Mouse (Mus musculus) midbrain, embryonic 16.5 days (tissue): ENCODE data around the gene Rasgrp2. TPM values are rescaled to one million over a fixed set of nuclear protein-coding genes. Genes with fewer than 3 reads are reported as not detected.
A peak's percentile ranks its signal among the peaks of the same experiment; 100 is the strongest.

Source experiments
- ATAC-seq: fragments of 200-750 bp; cut with Nextera tagmentation; 2 replicates; pipeline ENCODE4 v1.8.0; 2017; ENCODE audit warnings: moderate TSS enrichment
- H3K27ac ChIP-seq: fragments of 300-500 bp; sonication (generic); 2 replicates; pipeline ENCODE4 v1.5.1; 2014; ENCODE audit warnings: mild to moderate bottlenecking, low read length, mixed read lengths
- H3K27me3 ChIP-seq: fragments of 300-500 bp; sonication (generic); 2 replicates; pipeline ENCODE4 v1.6.1; 2014; ENCODE audit warnings: low read depth, low read length, mixed read lengths; ENCODE audit not compliant: control insufficient read depth, insufficient read depth
- H3K36me3 ChIP-seq: fragments of 300-500 bp; sonication (generic); 2 replicates; pipeline ENCODE4 v1.6.1; 2014; ENCODE audit warnings: mild to moderate bottlenecking, low read length, moderate library complexity, mixed read lengths; ENCODE audit not compliant: control insufficient read depth, insufficient read depth
- H3K4me1 ChIP-seq: fragments of 300-500 bp; sonication (generic); 2 replicates; pipeline ENCODE4 v1.6.1; 2014; ENCODE audit warnings: mild to moderate bottlenecking, low read length, mixed read lengths; ENCODE audit not compliant: control insufficient read depth, insufficient read depth
- H3K4me2 ChIP-seq: fragments of 300-500 bp; sonication (generic); 2 replicates; pipeline ENCODE4 v1.6.1; 2014; ENCODE audit warnings: mild to moderate bottlenecking, low read length, mixed read lengths
- H3K4me3 ChIP-seq: fragments of 300-500 bp; sonication (generic); 2 replicates; pipeline ENCODE4 v1.5.1; 2014; ENCODE audit warnings: low read depth, mild to moderate bottlenecking, low read length, moderate library complexity, mixed read lengths
- H3K9ac ChIP-seq: fragments of 300-500 bp; sonication (generic); 2 replicates; pipeline ENCODE4 v1.6.1; 2014; ENCODE audit warnings: low read depth, low read length, mixed read lengths
- H3K9me3 ChIP-seq: fragments of 300-500 bp; sonication (generic); replicated peaks from 2 replicates; pipeline ENCODE4 v1.6.1; 2014; ENCODE audit warnings: mild to moderate bottlenecking, low read length, mixed read lengths; ENCODE audit not compliant: control insufficient read depth, poor library complexity, severe bottlenecking
- WGBS: fragments of 180-500 bp; shearing (Covaris S2); extraction: QIAGEN DNeasy Blood & Tissue Kit; methylation state at CpG from one replicate; pipeline ENCODE4 v1.1.7; 2014; 5-methylcytosine and 5-hydroxymethylcytosine counted together
- polyA plus RNA-seq: library from polyadenylated mRNA; unstranded; fragments of >200 nt; fragmentation: Nextera tagmentation; extraction: Ambion mirVana; gene quantifications from 2 replicates; pipeline ENCODE4 v1.2.1, GENCODE M21; 2015

The Rasgrp2 gene
- polyA plus RNA-seq, result 91.4 and 139 TPM in 2 replicates

DNA sequence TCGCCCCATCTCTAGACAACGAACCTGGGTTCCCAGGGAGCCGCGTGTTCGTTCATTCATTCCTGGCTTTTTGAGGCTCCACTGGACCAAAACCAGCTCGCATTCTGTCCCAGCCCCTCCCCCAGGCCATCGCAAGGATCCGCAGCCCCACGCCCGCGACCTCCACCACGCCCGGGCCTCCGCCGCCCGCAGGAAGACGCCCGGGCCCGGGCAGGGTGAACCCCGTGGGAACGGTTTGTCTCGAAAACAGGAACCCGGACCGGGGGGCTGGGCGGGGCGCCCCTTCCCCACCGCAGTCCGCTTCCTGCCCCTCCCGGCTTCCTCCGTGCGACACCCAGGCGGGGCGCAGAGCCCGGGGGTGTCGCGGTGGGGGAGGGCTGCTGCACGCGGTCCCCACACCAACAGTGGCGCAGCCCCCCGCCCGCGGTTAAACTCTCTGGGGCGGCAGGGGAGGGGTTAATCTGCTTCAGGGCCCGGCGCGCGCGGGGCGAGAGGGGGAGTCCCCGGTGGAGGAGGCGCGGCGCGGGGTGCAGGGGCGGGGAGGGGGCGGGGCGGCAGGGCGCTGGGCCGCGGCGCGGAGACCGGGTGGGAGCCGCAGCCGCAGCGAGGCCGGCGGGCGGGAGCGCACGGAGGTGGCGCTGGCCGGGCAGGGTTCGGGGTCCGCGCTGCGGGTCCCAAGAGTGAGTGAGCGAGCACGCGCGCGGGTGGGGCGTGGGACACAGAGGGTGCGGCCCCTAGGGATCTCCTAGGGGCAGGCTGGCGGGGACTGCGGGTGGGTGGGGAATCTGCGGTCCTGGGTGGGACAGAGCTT lies at the start of gene Rasgrp2:
TSS of gene Rasgrp2 (plus strand) at position 56 of the 811 bp plus-strand sequence.
- peak within 1 kb of the TSS; percentile 83 for H3K9ac ChIP-seq
- peak within 1 kb of the TSS; percentile 83 for H3K27ac ChIP-seq
- H3K4me3 ChIP-seq, result peak within 1 kb of the TSS; percentile 65
- WGBS, result under 1% methylated on average over 70 of the region's 87 CpGs
- H3K27me3 ChIP-seq, result peaks cover 2% of the 10 kb centered on the region; the same call in 1 of the 2 replicates
- peaks cover 34% of the 10 kb centered on the region for H3K4me1 ChIP-seq
- H3K4me2 ChIP-seq, result peak within 1 kb of the TSS; percentile 97
- H3K36me3 ChIP-seq, result no peaks in the 10 kb centered on the region
- peak; percentile 26; the same call in 1 of the 2 replicates for ATAC-seq
- H3K9me3 ChIP-seq, result no peaks in the 10 kb centered on the region

DNA sequence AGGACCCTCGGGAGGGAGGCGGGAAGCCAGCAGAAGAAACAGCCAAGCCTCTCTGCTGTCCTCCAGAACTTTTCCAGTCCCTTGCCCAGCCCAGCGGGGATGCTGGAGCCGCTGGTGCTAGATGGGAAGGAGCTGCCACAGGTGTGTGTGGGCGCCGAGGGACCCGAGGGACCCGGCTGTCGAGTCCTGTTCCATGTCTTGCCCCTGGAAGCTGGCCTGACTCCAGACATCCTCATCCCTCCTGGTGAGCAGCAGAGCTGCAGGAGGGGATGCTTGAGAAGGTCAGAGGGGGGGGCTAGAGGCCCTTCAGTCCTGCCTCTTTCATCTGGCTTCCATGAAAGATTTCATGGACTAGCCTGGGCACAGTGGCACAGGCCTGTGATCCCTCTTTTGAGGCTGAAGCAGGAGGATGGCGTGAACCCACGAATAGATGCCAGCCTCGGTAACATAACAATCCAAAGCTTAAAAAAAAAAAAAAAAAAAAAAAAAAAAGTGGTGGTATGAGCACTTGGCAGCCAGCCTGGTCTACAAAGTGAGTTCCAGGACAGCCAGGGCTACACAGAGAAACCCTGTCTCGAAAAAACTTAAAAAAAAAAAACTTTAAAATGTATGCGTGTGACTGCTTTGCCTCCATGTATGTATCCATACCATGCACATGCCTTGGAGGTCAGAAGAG lies 47.6 kb upstream of the Rasgrp2 start:
- peaks cover 22% of the 10 kb centered on the region for H3K36me3 ChIP-seq
- no peak overlapping the region for H3K27ac ChIP-seq
- H3K9me3 ChIP-seq, result no peaks in the 10 kb centered on the region
- no peaks in the 10 kb centered on the region for H3K27me3 ChIP-seq
- 65% methylated on average over 14 of the region's 14 CpGs for WGBS
- H3K4me3 ChIP-seq, result no peak overlapping the region
- no peaks in the 10 kb centered on the region for H3K4me1 ChIP-seq
- no peak for ATAC-seq
- H3K9ac ChIP-seq, result no peak overlapping the region
- H3K4me2 ChIP-seq, result no peak overlapping the region

DNA sequence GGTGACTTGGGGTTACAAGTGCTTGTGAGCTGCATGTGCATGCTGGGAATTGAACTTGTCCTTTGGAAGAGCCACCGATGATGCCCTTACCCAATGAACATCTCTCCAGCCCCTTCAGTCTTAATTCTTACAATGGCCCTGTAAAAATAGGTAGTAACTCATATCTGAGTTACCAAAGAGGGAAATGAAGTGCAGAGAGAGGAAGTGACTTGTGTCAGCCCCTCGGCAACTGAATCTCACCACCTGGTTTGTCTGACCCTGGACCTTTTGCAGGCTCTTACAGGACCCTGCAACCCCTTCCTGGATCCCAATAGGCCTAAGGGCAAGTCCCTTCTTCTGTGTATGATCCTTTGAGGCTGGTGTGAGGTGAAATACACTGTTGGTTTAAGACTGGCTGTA lies 47.0 kb upstream of the Rasgrp2 start:
- Histone ChIP-seq H3K4me1 (no peaks in the 10 kb centered on the region), H3K36me3 (peaks cover 16% of the 10 kb centered on the region; the same call in 1 of the 2 replicates), H3K9ac (no peak overlapping the region), H3K4me3 (no peak overlapping the region), H3K4me2 (no peak overlapping the region), H3K27ac (no peak overlapping the region), H3K9me3 (no peaks in the 10 kb centered on the region), H3K27me3 (no peaks in the 10 kb centered on the region)
- ATAC-seq, result no peak
- 93% methylated on average over 2 of the region's 2 CpGs for WGBS

DNA sequence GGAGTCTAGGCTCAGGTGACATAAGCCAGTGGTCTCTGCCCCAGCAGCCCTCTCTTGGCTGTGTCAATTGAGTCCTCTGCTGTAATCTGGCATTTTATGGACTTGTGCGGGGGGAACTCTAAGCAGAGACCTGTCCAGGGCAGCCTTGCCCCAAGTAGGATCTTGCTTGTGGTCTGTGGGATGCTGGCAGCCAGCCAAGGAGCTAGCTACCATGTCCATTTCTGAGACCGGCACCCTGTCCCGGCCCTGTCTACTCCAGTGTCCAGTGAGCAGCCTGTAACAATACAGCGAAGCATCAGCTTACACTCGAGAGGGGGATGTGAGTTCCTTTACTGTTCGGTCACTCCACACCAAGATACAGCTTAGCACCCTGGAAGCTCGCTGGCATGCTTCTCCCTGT lies 45.1 kb upstream of the Rasgrp2 start:
- 74% methylated on average over 7 of the region's 7 CpGs for WGBS
- H3K27me3 ChIP-seq, result no peaks in the 10 kb centered on the region
- no peak overlapping the region for H3K27ac ChIP-seq
- no peaks in the 10 kb centered on the region for H3K4me1 ChIP-seq
- H3K4me3 ChIP-seq, result no peak overlapping the region
- no peak overlapping the region for H3K9ac ChIP-seq
- no peak overlapping the region for H3K4me2 ChIP-seq
- ATAC-seq, result no peak
- H3K9me3 ChIP-seq, result no peaks in the 10 kb centered on the region
- H3K36me3 ChIP-seq, result peaks cover 11% of the 10 kb centered on the region; the same call in 1 of the 2 replicates

DNA sequence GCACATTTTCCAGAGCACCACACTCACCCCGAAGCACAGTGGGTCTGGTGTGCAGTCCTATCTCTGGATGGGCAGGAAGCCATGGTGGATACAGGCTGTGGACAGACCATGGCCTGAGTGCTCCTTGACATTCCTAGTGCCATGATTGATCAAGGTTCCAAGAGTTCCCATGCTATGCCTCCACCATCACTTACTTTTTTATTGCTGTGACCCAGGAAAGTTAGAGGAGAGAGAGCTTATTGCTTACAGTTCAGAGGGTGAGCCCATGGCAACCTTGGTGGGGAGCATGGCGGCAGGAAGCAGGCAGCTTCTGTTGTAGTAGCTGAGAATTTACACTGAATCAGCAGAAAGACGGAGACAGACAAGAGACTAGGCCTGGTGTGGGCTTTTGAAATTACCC lies 37.8 kb upstream of the Rasgrp2 start:
- Histone ChIP-seq H3K36me3 (peaks cover 9% of the 10 kb centered on the region), H3K27ac (no peak overlapping the region), H3K4me2 (no peak overlapping the region), H3K9me3 (no peaks in the 10 kb centered on the region), H3K27me3 (no peaks in the 10 kb centered on the region), H3K4me1 (peaks cover 21% of the 10 kb centered on the region), H3K4me3 (no peak overlapping the region), H3K9ac (no peak overlapping the region)
- no peak for ATAC-seq
- WGBS, result 99% methylated on average over 3 of the region's 3 CpGs

DNA sequence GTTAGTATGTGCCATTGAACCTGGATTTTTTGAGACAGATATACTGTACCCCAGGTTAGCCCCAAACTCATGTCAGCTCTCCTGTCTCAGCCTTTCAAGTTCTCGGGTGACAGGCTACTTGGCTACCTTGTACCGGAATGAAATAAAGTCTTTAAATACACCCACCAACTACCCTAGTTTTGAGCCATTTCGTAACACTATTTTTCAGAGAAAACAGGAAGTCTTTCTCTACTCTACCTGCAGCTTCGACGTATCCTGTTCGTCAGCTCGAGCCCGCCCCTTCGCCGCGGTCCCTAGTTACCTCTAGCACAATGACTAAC lies 36.1 kb upstream of the Rasgrp2 start:
- WGBS, result 0% methylated on average over 11 of the region's 11 CpGs

DNA sequence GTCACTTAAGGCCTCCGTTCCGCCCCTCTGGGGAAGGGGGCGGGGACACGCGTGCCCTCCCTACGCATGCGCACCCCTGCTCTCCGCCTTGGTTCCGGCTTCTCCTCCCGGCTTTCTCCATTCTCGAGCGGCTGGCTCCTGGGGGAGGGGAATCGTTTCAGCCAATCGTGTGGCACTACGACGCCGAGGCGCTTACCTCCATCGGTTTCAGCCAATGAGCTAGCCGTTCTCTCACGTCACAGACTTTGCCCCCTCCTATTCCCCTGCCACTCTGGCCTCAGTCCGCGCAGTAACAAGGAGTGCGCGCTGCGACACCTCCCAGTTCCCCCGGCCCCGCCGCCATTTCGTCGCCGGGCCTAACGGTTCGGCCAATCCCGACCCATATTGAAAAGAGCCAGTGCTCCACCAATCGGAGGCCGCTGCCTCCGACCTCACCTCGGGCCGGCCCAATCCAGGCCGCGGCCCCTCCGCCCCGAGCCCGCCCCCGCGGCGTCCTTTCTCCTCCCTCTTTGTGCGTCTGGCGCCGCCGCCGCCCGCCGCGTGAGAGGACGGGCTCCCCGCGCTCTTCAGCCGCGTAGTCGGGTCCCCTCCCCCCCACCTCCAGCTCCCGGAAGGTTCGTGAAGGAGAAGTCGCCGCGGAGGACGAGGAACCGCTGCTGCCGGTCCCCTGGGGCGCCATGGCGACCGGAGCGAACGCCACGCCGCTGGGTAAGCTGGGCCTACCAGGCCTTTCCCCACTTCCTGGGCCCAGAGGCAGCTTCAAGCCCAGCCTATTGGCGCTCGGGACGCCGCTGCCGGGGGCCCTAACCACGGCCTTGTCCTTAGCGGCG lies 35.5 kb upstream of the Rasgrp2 start, which contains the start of gene Sf1:
TSS of gene Sf1 (plus strand) at position 280 of the 830 bp plus-strand sequence.
- WGBS, result under 1% methylated on average over 72 of the region's 85 CpGs
- Histone ChIP-seq H3K4me1 (peaks cover 27% of the 10 kb centered on the region), H3K27ac (peak within 1 kb of the TSS; percentile 99), H3K9me3 (no peaks in the 10 kb centered on the region), H3K27me3 (no peaks in the 10 kb centered on the region), H3K4me2 (peak within 1 kb of the TSS; percentile 87), H3K9ac (peak within 1 kb of the TSS; percentile 99), H3K36me3 (peaks cover 19% of the 10 kb centered on the region), H3K4me3 (peak within 1 kb of the TSS; percentile 100)
- peak; percentile 99 for ATAC-seq

More for the DNA sequence above, 36.1 kb upstream of the Rasgrp2 start:
- Histone ChIP-seq H3K4me3 (peak overlapping the region; percentile 100), H3K4me1 (peaks cover 27% of the 10 kb centered on the region), H3K27me3 (no peaks in the 10 kb centered on the region), H3K36me3 (peaks cover 18% of the 10 kb centered on the region), H3K9ac (peak overlapping the region; percentile 51), H3K9me3 (no peaks in the 10 kb centered on the region), H3K4me2 (peak overlapping the region; percentile 58), H3K27ac (peak overlapping the region; percentile 99)
- ATAC-seq, result no peak

DNA sequence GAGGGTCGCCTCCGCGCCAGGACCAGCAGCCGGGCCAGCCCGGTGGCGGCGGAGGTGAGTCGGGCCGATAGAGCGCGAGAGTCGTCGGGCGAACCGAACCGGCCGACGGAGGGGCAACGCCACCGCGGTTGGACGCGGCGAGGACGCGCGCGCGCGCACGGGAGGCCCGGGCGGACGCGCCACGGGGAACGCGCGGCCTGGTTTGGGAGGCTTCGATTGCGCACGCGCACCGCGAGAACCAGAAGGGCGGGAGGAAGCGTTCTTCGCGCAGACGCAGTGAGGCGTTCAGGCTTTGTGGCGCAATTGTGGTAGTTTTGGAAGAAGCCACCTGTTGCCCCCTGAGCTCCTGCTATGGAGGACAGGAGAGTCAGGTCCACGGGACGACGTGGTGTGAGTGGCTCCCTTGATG lies 34.8 kb upstream of the Rasgrp2 start:
- ATAC-seq, result no peak
- WGBS, result 1% methylated on average over 38 of the region's 55 CpGs
- Histone ChIP-seq H3K9ac (peak overlapping the region; percentile 99), H3K27me3 (no peaks in the 10 kb centered on the region), H3K4me1 (peaks cover 27% of the 10 kb centered on the region), H3K4me2 (peak overlapping the region; percentile 87), H3K27ac (peak overlapping the region; percentile 99), H3K36me3 (peaks cover 22% of the 10 kb centered on the region), H3K9me3 (no peaks in the 10 kb centered on the region), H3K4me3 (peak overlapping the region; percentile 100)
